Mouse (Mus musculus) CD8-positive naive resting alpha-beta T cell, adult 2 months (primary cell): ENCODE measurements at regions not wholly inside any gene's neighbourhood (a gene's known extent, or its start where the extent isn't known, plus 50 kb on each side); places are given as distances from the start of the nearest gene placed in this dataset.

Source experiments
- DNase-seq, 2 experiments: peaks; one replicate each; pipeline ENCODE4 v3.0.0; 2022; ENCODE audit warnings: low read depth in 2 of 2, low spot score in 2 of 2

DNA sequence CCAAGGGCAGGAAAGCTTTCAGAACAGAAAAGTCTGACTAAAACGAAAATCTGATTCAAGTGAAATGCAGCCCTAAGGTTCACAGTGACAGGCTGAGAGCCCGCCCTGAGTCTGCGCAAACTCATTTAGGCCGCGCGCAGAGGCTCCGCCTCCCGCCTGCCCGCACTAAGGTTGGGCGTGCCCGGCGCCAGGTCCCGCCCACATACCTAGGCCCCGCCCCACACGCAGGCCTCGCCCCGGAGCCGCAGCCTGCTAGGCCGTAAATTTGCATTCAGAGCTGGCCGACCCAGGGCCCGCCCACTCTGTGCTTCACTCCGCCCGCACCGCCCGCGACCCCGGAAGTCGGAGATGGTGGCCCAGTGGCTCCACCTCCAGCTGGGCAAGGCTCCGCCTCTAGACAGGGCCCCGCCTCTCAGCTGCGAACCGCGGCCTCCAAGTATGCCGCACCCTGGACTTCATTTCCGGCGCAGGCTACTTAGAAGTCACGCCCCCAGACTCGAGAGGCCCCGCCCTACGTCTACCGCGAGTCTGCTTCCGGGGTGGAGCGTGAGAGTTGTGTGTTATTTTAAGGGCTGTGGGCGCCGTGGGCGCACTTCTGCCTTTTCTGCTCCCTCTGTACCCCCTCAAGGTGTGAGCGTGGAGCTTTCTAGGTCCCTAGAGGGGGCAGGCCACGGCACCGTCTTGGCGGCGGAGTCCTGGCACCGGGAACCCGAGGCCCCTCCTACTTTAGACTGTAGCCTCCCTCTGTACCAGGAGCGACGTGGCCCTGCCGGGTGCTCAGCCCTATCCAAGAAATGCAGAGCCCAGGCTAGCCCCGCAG lies 52.3 kb upstream of the Wnt7b start:
- DNase-seq: peak; percentile 100

DNA sequence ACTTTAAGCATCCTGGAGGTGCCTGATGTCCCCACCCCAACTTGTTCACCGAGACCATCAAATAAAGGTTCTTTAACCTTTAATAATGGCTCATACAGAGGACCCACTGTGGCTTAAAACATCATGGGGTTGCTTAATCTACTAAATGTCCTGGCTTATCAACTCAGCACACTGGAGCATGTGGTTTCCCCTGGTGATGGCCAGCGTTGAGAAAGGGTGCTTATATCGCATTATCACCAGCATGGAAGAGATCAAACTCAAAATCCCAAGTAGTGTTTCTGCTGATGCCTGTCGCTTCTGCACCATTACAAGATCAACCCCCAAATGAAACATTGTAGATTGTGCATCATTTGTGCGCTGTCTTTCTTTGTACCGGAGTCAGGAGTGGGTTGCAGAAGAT lies 53.2 kb upstream of the Wnt7b start:
- DNase-seq: no peak

DNA sequence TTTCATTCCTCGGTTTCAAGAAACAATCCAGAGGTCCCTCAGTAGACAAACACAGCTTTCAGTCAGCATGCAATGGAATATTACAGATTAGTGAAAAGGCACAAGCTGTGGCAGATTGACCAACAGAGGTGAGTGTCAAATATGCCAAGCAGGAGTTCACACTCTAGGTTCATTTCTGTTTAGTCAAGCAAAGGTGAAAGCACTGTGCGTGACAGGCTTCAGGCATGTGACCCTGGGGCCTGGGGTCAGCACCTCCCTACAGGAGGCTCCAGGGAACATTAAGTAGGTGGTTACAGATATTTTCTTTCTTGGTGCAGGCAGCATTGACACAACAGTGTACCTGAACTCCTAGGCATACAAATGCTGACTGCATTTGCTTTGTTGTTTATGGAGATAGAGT lies 57.3 kb upstream of the Wnt7b start:
- no peak for DNase-seq

DNA sequence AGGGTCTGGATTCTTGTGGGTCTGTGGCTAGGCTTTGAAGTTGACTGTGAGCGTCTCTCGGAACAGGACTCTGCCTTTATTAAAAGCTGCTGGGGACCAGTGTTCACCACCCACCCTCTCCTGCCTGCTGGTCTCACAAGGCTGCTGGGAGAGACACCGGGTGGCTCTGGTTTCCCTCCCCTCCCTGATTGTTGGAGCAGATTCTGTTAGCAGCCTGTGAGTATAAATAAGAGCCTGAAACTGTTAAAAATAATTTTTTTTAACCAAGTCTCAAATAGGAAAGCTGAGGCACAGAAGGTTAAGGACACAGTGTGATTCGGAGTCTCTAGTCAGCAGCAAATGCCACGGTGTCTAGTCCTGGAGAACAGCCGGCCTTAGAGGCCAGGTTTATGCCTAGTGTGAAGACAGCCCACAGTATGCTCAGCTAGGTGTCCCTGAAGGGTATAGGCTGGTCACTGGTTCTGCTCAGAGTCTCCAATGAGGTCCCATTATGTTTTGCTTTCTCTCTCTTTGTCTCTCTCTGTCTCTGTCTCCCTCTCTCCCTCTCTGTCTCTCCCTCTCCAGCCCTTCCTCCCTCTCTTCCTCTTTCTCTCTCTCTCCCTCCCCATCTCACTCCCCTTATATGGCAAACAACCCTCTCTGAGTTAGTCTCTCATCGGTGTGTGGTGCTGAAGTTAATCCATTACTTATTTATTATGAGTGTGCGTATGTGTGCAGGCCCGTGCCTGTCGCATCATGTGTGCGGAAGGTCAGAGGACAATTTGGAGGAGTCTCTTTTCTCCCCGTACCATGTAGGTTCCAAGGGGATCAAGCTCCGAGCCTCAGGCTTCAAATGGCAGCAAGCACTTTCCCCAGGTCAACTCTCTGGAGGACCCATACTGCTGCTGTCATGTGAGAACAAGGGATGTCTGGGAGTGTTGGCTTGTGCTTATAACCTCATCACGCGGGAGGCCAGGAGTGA lies 59.1 kb upstream of the Wnt7b start:
- no peak for DNase-seq

DNA sequence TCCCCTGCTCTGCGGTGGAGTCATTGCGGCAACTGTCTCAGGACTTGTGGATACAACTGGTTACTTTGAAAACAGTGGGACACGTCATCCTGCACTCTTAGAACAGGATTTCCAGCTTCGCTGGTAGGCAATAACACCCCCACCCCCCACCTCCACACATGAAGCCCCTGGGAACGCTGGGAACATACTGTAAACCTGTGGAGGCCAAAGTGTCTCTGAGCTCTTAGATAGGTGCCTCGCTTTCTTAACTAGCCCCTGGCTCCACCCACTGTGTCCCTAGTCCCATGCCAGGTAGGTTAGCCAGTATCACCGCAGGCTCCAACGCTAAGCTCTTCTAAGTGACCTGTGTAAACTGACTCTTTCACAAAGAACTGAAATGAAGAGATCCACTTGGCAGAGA lies 63.1 kb upstream of the Wnt7b start:
- no peak for DNase-seq

DNA sequence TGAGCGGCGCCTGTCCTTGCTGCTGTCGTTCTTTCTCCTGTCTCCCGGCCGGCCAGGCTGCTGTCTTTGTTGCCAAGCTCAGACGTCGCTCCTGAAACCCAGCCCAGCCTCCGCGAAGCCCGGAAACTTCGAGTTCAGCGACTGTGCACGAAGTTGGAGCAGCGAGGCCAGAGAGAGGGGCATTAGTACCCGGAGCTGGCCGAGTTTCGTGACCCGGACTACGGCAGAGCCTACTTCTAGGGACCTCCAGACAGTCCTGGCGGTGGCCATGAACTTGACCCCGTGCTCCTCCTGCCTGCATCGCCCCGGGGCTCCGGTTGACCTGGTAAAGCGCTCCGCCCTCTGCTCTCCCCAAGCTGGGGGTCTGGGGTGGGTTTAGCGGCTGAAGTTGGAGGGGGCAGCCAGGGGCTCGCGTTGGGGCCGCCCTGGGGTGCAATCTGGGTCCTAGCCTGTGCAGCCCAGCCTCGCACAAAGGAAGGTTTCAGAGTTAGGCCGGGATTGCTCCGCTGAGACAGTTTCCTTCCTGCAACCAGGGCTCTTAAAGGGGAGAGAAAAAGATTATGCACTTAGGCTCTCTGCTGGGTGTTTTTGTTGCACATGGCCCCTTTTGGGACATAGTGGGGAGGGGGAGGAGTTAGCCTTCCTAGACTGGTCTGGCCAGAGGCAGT lies 63.8 kb upstream of the Wnt7b start:
- DNase-seq: peak; percentile 37 to 49

DNA sequence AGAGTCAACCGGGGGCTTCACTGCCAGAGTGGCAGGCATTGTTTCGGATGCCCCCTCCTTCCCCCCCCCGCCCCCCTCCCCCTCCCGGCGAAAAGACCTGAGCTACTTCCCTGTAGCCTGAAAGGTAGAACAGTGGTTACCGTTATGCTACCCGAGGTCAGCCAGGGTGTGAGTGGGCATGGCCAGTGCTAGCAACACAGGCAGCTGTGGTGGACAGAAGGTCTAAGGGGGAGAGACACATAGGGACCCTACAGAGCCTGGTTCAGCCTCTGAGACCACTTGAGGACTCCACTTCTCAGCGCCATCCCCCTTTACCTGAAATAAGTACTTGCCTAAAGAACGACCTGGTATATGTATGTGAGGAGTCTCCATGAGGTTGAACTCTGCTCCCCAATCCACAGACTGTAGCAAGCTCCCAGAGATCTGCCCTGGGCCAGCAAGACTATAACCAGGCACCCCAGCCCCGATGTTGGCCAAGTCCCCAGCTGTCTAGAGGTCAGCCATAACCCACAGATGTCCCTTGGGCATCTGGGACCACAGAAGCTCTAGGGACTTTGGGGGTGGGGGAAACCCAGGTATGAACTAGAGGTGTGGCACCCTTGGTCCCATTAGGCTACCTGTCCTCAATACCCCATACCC lies 64.5 kb upstream of the Wnt7b start:
- no peak for DNase-seq

DNA sequence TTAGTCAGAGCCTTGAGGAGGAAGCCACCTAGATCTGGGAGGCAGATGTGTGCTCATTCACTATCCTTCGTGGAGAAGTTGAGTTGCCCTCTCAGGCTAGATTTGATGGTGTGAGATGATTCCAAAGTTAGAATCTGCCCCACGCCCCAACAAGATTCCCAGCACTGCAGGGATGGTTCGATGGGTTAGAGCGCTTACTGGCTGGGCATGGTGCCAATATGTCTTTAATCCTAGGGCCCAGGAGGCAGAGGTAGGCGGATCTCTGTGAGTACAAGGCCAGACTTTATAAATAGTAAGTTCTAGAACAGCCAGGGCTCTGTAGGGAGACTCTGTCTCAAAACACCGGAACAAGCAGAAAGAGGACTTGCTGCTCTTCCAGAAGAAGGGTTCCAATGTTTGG lies 65.3 kb upstream of the Wnt7b start:
- DNase-seq: no peak

DNA sequence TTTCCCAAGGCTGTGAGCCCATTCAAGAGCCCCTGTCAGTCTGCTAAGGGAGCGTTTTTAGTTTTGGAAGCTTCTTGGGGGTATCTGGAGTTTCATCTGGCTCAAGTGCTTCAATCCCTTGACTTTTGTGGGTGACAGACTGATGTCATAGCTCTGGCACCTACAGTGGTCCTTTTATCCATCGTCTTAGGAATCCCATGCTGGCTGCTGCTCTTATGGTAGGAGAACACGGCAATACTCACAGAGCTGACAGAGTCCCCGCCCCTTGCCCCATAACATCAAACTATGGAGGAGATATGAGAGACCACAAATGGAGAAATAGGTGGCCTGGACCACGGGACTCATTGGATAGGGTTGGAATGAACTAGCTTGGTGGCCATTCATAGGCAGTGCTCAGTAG lies 68.0 kb upstream of the Wnt7b start:
- no peak for DNase-seq

DNA sequence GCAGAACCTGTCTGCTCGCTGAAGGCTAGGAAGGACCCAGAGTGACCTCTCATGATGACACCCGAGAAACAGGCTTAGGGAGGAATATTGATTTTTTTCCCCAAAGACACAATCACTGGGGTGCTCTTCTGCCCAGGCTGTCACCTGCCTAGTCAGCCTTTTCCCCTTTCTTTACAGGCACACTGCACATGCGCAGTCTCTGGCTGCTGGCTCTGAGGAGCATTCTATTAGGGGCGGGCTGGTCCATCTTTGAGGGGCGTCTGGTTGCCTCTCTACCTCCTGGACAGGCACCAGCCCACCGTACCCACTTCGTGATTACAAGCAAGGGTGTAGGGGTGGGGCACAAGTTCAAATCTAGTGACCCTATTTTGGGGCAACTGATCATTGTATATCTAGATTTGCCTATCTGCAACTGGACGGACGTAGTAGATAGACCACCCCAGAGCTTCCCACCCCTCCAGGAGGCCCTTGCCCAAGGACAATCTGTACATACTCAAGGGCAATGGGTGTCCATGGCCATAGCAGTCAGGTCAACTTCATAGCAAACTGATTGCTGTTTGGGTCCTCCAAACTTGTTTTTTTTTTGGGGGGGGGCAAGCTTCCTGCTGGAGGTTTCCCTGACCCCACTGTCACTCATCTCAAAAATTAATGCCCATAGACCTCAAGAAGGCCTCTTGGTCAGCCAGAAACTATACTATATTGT lies 69.6 kb upstream of the Wnt7b start:
- no peak for DNase-seq

DNA sequence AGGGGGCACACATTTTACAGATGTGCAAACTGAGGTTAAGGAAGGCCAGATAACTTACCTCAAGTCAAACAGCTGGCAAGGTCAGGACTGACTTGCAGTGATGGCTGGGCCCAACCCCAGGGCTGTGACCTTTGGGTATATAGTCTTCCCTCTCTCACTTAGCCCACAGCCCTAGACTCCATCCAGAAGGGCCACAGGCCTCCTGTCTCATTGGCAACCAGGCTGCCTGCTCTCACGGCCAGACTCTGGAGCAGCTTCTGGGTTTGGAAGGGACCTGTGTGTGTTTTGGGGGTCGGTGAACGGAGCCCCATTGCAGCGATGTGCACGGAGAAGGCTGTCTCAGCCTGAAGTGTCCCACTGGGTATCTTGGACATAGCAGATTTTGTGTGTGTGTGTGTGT lies 70.2 kb upstream of the Wnt7b start:
- DNase-seq: no peak

DNA sequence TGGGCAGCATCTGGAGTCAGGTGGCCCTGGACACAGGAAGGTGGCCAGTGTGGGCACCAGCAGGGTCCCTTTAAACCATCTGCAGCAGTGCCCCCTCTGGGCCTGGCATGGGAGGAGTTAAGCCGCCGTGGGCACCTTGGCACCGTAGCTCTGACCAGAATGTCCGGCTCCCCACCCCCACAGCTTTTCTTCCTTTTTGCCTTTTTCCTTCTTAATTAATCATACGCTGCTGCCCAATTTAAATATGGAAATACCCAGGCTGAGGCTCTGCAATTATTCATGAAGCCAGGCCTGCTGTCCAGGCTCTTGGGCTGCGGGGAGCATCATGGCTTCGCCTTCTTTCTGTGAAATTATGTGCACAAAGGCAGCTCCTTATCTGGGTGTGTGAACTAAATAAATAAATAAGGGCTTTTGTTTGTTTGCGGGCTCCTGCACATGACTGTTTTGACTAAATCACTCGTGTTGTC lies 70.6 kb upstream of the Wnt7b start:
- no peak for DNase-seq

DNA sequence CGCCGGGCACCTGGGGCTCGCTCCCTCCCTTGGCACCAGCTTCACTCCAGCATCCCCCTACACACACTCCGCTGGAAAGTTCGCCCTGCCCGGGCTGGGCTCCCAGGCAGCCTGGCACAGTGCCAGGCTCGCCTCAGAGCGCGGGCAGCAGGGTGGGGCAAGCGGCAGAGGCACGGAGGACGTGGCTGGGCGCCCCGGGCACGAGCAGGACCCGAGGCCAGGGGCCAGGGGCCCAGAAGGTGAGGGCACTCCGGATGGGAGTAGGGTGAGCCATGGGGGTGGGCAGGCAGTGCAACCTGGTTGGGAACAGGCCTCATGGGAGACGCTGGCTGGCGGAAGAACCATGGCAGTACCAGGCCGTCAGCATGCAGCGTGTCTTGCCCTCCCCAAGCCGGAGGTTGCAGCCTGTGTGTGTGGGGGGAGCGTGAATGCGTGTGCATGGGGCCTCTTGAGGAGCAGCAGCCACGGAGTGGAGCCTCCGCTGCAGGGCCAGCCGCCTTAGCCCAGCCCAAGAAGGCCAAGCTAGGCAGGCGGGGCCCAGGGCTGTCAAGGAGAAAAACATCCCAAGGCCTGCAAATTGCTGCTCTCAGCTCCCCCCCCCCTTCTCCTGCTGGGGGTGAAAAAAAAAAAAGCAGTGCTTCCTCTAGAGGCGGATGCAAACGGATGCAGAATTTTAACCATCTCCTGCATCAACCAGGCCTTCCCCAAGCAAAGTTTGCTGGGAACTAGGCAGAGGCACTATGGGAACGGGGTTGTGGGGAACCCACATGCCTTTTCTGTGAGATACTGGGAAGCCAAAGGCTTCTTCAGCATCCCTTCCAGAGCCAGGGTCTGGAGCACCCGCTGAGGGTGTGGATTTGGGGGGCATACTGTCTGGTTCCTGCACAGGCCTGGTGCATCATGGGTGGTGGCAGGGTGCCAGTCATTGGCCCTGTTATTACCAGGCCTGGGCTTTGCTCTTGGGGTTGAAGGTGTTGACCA lies 71.4 kb upstream of the Wnt7b start:
- DNase-seq: peak; percentile 48 to 65

DNA sequence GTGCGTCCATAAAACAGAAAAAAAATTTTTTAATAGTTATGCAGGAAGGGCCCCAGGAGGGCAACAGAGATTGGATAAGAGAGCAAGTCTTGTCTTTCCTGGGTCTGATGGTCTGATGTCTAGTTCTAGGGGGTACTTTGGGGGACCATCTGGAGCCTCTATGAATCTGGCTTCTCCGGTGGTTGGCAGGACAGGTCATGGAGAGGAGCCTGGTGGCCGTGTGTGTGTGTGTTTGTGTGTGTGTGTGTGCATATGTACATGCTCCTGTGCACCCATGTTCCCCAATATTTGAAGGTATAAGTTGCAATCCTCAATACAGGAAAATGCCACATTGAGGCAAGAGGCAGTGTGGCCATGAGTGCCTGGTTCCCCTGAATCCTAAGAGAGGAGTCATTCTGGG lies 72.5 kb upstream of the Wnt7b start:
- no peak for DNase-seq

DNA sequence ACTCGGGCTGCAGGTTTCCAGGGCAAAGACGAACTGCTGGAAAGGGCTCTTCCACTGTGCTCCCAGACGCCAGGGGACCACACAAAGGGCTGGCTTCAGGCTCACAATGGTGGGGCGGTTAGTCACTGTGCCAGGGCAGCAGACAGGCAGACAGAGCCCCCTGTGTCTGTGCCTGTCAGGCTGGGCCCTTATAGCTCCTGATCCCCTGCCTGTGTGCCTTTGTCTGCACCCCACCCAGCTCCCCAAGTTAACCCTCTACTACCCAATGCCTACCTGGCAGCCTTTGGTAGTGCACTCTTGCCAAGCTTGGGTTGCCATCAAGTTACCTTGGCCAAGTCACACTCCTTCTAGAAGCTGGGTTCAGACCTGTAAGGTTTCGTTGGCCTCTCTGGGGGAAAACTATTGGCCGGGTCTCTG lies 73.5 kb upstream of the Wnt7b start:
- DNase-seq: no peak

DNA sequence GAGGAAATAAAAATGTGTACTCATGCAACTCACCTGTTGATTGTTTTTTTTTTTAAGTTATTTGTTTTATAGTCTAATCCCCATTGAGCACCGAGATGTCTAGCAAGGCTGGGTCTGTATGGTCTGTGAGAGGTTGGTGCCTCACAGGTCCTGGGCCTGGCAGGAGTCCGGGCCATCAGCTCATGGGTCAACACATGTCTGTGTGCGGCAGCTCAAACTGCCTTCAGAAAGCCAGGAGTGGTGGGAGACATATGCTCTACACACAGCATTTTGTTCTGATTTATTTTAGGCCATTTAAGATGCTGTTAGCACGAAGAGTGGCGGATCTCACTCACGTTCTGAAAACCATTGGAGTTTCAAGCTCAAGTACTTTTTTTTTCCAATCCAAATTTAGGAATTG lies 74.6 kb upstream of the Wnt7b start:
- DNase-seq: no peak

DNA sequence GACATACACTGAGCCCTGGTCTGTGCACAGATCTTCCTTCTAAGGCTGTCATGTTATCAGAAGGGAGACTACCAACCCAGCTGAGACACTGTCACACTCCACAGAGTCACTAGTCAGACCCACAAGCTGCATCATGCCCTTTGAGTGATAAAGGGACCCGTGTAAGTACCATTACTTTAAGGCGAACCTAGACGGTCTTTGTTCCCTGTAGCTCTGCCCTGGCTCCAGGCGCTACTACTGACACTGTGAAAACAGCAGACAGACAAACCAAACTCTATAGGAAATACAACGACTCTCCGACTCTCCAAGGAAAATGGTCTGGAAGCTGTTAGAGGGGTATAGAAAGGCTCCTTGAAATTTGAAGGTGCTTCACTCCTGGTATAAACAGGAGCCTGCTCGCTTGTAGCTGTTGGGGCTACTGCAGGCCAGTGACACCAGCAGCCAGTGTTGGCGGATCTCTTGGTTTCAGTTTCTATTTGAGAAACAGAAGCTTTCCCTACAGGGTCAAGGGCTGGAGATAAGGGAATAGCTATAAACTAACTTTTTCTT lies 75.2 kb upstream of the Wnt7b start:
- DNase-seq: no peak

DNA sequence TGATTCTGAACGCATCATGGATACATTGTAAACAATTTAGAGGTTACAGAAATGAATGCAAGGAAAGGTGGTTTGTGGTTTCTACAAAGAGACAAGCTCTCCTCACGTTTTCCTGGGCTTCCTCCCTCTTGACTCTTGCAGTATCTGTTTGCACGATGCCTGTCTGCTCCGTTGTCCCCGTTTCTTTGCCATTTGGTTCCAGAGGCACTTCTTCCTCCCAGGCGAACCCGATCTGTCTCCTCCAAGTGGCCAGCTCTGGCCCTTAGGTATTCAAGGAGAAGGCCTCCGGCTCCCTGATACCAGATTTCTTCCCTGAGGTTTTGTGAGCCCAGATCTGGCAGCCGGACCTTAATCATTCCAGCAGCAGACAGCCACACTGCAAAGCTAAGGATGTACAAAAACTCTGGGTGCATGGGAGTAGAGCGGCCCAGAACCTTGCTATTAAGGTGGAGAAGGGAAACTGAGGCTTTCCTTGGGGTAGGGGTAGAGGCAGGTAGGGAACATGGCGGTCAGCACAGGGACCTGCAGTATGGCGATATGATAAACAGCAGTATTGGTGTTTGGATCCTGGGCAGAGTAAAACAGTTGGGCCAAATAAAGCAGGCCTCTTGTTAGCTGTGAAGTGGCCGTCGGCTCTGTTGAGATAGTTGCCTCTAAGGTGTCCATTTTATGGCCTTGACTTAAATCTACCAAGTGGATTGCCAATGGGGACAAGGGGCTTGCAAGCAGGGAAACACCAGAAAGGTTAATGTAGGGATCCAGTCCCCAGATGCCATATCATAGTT lies 76.0 kb upstream of the Wnt7b start:
- DNase-seq: no peak
